Mouse (Mus musculus): ENCODE results near the gene Tmco5. TPM values are rescaled to one million over a fixed set of nuclear protein-coding genes. Genes with fewer than 3 reads are reported as not detected.
A peak's percentile ranks its signal among the peaks of the same experiment; 100 is the strongest.

The Tmco5 gene
- polyA plus RNA-seq, 1 experiment from 2014 or later = not detected

DNA sequence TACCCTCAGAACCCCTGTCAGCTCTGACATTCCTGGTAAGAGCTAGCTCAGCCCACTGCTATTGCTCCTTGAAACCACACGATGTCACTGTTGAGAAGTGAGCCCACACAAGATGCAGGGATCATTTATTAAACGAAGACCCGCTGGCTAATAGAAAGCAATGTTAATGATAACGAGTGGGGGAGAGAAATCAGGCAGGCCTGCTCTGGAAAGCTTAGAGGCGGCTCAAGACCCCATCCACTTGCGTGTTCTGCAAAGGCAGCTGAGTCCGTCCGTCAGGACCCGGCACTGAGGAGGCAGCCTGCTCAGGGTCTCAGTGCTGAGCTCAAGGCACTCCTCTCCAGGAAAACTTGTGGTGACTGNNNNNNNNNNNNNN, 15.5 kb downstream of the Tmco5 start:
- H3K27me3 ChIP-seq = peaks cover 6% of the 10 kb centered on the region; the same call in 1 of the 2 replicates
- peak overlapping the region; percentile 37 for H3K4me3 ChIP-seq
- under 1% methylated on average over 9 of the region's 9 CpGs for WGBS
- no peak overlapping the region for H3K27ac ChIP-seq (replicated peaks)
- H3K9me3 ChIP-seq = no peaks in the 10 kb centered on the region
- peak; percentile 88 for ATAC-seq (ENCODE audit: low FRiP score, low read depth)
- H3K4me1 ChIP-seq (replicated peaks) = peaks cover 4% of the 10 kb centered on the region
- H3K4me2 ChIP-seq = peak overlapping the region; percentile 77
- H3K36me3 ChIP-seq = no peaks in the 10 kb centered on the region
- peak overlapping the region; percentile 46 for H3K9ac ChIP-seq

DNA sequence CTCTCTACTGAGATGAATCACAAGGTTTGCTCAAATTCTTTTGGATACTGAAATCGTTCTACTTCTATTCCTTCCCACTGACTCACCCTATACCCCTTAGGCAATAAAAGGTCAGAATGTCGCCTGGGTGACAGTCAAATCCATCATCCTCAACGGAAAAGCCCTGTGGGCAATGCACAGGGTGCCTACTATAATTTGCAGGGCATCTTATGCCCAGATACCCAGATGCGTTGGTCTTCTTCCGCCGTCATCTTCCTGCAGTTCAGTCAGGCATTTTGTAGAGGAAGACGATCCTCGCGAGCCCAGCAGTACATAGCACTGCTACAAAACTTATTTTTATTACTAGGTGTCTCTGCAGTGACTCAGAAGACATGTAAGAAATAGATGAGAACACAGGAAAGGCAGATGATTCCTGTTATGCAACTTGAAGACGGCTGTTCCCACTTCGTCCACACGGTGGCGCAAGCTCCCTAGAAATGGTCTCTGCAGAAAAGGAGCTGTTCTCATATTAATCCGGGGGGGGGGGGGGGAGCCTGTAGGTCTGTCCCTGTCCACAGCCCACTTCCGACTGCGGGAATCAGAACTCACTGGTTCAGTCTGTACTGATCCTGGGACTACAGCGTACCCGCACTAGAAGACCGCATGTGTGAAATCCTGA, 21.3 kb downstream of the Tmco5 start:
- Histone ChIP-seq H3K4me3 (peak overlapping the region; percentile 38), H3K27me3 (peaks cover 7% of the 10 kb centered on the region; the same call in 1 of the 2 replicates), H3K4me1 (replicated peaks) (peaks cover 8% of the 10 kb centered on the region), H3K9ac (peak overlapping the region; percentile 41), H3K4me2 (peak overlapping the region; percentile 67), H3K27ac (replicated peaks) (0 out of 2 replicates have a peak overlapping the region, but pooled peaks have one; percentile 37), H3K36me3 (no peaks in the 10 kb centered on the region), H3K9me3 (no peaks in the 10 kb centered on the region)
- 15% methylated on average over 19 of the region's 19 CpGs for WGBS
- ATAC-seq (ENCODE audit: low FRiP score, low read depth) = peak; percentile 90

DNA sequence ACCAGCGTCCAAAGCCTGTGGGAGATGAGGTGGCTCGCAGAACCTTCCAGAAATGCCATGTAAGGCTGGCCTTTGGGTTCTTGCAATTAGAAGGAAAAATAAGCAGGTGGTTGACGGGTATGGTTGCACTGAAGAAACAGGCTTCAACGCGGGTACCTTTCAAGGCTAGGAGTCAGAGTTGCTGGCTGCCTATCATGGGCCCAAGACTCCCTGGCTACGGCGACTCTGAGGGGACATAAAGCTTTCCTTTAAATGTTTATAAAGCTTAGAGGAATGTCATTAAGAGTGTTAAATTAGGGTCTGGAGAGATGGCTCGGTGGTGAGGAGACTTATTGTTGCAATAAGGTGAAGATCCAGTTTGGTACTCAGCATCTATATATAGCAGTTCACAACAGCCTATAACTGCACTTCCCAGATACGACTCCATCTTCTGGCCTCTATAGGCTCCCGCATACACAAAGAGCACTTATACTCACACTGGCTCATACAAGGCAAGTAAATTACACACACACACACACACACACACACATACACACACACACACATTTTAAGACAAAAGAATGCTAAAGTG, 21.9 kb downstream of the Tmco5 start:
- H3K9me3 ChIP-seq = no peaks in the 10 kb centered on the region
- WGBS = 33% methylated on average over 10 of the region's 10 CpGs
- no peaks in the 10 kb centered on the region for H3K36me3 ChIP-seq
- ATAC-seq (ENCODE audit: low FRiP score, low read depth) = peak; percentile 86
- peak overlapping the region; percentile 41 for H3K9ac ChIP-seq
- peaks cover 8% of the 10 kb centered on the region for H3K4me1 ChIP-seq (replicated peaks)
- 0 out of 2 replicates have a peak overlapping the region, but pooled peaks have one; percentile 37 for H3K27ac ChIP-seq (replicated peaks)
- H3K4me2 ChIP-seq = peak overlapping the region; percentile 67
- H3K27me3 ChIP-seq = peaks cover 7% of the 10 kb centered on the region; the same call in 1 of the 2 replicates
- H3K4me3 ChIP-seq = peak overlapping the region; percentile 38

DNA sequence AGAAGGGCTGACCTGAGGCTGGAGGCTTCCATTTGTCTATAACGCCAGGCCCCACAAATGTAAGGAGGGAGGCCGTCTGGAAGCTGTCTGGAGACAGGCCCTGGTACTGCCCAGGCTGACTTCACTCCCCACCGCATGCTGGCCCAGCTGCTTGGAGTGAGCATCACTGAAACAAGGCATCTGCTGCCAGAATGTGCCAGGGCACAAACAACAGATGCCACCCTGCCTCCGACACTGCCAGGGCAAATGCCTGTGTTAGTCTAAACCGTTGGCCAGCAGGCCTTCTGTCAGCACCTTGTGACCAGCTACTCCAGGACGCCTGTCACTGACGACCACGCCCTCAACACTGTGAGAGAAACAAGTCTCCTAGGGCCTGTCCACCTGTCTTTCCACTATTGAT, 29.8 kb downstream of the Tmco5 start:
- H3K36me3 ChIP-seq = no peaks in the 10 kb centered on the region
- H3K27ac ChIP-seq (replicated peaks) = no peak overlapping the region
- no peaks in the 10 kb centered on the region for H3K27me3 ChIP-seq
- H3K9me3 ChIP-seq = no peaks in the 10 kb centered on the region
- H3K4me2 ChIP-seq = no peak overlapping the region
- H3K4me1 ChIP-seq (replicated peaks) = no peaks in the 10 kb centered on the region
- WGBS = 72% methylated on average over 8 of the region's 8 CpGs
- no peak overlapping the region for H3K4me3 ChIP-seq
- no peak overlapping the region for H3K9ac ChIP-seq
- peak; percentile 72; the same call in 1 of the 2 replicates for ATAC-seq (ENCODE audit: low FRiP score, low read depth)

DNA sequence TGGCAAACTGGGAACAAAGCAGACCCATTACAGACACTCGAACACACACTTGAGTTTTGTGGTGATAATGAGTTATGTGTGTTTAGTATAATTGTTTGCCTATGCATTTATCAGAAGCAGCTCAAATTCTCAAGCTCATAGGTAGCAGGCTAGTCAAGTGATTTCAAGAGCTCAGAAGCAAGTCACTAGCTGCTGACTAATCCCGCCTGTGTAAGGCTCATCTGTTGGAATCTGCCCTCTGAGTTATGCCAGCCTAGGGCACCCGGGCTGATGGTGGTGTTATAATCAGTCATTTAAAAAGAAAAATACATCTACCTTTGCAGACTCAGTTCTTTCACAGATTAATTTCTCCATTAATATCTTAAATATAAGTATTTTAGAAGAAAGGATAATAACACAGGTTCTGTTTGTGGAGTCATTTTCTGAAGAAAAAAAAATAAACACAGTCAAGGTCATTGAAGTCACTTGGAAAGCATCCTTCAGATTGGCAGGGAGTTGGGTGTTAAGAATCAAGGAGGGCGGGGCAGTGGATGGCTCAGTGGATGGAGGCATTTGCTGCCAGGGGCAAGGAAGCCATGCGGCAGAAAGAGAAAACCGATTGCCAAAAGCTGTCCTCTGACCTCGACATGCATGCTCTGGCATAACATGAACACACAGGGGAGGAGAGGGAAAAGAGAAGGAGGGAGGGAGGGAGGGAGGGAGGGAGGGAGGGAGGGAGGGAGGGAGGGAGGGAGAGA, 34.0 kb downstream of the Tmco5 start:
- ATAC-seq (ENCODE audit: low FRiP score, low read depth) = no peak
- Histone ChIP-seq H3K4me1 (replicated peaks) (no peaks in the 10 kb centered on the region), H3K4me3 (no peak overlapping the region), H3K4me2 (no peak overlapping the region), H3K36me3 (no peaks in the 10 kb centered on the region), H3K9me3 (no peaks in the 10 kb centered on the region), H3K27me3 (no peaks in the 10 kb centered on the region), H3K27ac (replicated peaks) (no peak overlapping the region), H3K9ac (no peak overlapping the region)
- 92% methylated on average over 5 of the region's 7 CpGs for WGBS

DNA sequence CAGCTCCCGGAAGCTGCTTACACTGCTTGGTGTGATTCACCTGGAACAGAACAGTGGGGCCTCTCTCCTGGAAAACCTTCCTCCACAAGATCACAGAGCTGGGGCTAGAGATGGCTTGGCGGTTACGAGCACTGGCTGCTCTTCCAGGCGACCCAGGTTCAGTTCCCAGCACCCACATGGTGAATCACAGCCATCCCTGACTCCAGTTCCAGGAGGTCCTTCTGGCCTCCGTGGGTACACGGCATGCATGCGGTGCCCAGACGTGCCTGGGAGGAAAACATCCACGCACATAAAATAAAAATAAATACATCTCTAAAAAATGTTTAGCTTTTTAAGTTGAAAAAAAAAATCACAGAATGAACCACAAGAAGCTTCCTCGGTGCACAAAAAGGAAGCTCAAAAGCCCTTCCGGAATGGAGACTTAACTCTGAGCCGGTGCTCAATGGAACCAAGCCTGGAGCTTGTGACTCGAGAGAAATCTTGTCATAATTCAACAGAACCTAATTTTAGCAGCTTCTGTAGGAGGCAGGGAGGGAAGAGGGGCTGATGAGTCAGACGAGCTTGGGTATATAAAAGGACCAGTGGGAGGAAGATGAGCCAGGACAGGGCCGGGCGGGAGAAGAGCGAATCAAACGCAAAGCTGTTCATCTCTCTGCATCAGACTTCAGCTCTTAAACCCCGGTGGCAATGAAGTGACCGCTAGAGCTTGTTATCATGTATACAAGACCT, 35.4 kb downstream of the Tmco5 start:
- Histone ChIP-seq H3K27ac (replicated peaks) (no peak overlapping the region), H3K9me3 (no peaks in the 10 kb centered on the region), H3K4me3 (no peak overlapping the region), H3K4me2 (no peak overlapping the region), H3K4me1 (replicated peaks) (no peaks in the 10 kb centered on the region), H3K27me3 (no peaks in the 10 kb centered on the region), H3K9ac (no peak overlapping the region), H3K36me3 (no peaks in the 10 kb centered on the region)
- WGBS = 83% methylated on average over 20 of the region's 20 CpGs
- no peak for ATAC-seq (ENCODE audit: low FRiP score, low read depth)

DNA sequence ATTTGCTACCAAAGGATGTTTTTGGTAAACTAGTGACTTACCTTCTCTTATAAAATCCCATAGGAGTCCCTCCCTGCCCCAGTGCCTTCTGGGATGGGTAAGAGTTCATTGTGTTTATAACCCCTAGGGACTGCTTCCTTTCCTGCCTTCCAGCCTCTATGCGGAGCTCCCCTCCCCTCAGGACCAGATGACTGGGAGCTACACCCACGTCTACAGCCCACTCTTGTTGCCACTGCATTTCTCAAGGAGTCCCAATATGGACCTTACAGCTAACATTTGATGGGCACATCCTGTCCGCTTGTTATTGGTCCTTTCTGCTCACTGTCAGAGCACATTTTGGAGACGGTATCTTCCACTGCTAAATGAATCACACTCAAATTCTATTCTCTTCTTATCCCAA, 36.1 kb downstream of the Tmco5 start:
- H3K4me1 ChIP-seq (replicated peaks) = no peaks in the 10 kb centered on the region
- 79% methylated on average over 4 of the region's 4 CpGs for WGBS
- H3K27ac ChIP-seq (replicated peaks) = no peak overlapping the region
- no peak overlapping the region for H3K4me2 ChIP-seq
- no peaks in the 10 kb centered on the region for H3K36me3 ChIP-seq
- H3K9me3 ChIP-seq = no peaks in the 10 kb centered on the region
- ATAC-seq (ENCODE audit: low FRiP score, low read depth) = no peak
- no peak overlapping the region for H3K4me3 ChIP-seq
- no peaks in the 10 kb centered on the region for H3K27me3 ChIP-seq
- H3K9ac ChIP-seq = no peak overlapping the region

DNA sequence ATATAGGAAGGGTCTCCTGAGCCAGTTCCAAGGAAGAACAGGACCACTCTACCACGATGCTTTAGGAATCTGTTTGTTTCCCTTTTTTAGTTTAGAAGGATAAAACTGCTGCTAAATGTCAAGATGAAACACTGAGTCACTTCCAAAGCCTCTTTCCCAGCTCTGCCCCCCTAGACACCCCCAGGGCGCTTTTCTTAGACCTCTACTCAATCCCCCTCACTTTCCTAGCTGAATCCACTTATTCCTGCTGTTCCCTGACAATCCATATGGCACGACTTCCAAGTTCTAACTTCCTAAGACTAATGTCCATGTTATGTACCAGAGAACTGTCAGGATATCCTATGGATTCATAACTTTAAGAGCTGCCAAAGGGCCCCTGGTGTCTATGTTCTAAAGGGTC, 40.1 kb downstream of the Tmco5 start:
- no peaks in the 10 kb centered on the region for H3K9me3 ChIP-seq
- no peaks in the 10 kb centered on the region for H3K4me1 ChIP-seq (replicated peaks)
- H3K27ac ChIP-seq (replicated peaks) = no peak overlapping the region
- ATAC-seq (ENCODE audit: low FRiP score, low read depth) = no peak
- H3K27me3 ChIP-seq = no peaks in the 10 kb centered on the region
- H3K4me3 ChIP-seq = no peak overlapping the region
- H3K9ac ChIP-seq = no peak overlapping the region
- H3K4me2 ChIP-seq = no peak overlapping the region
- 86% methylated on average over 3 of the region's 3 CpGs for WGBS
- no peaks in the 10 kb centered on the region for H3K36me3 ChIP-seq

DNA sequence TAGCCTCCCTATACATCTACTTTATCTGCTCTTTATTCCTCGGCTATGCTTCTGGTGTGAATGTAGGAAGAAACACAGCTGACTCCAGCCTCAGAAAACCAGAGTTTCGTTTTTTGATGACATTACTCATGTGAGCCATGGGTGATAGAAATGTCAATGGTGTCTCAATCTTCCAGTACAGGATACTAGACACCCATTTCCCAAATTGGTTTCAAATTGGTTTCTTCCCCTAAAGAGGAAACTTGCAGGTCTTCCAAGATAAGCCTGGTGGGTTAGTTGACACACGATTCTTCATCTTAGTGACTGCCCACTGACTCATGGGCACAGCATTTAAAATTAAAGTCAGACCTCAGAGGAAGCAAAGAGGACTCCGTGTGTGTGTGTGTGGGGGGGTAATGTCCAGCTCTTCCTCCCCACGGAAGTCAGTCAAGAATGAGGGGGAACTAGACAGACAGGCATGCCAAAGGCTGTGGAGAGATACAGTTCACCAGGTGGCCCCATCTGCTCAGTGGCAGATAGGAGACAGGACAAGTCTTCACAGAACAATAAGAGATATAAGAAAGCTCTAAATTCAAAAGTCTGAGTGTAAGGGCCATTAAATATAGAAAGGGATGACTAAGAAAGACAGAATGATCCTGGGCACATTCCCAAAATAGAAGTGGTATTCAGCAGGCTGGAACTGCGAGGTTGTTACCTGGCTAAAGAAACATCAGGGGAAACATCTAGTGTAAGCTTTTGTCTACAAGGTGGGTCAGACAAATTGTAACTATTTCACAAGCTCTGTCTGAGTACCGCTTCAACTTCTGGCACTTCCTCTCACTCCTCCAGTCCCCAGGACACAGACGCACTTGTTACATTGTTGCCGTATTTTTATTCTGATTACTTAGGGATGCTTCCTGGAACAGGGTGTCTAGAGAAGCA, 44.3 kb downstream of the Tmco5 start:
- Histone ChIP-seq H3K4me1 (replicated peaks) (no peaks in the 10 kb centered on the region), H3K9ac (no peak overlapping the region), H3K4me2 (no peak overlapping the region), H3K27me3 (no peaks in the 10 kb centered on the region), H3K9me3 (no peaks in the 10 kb centered on the region), H3K27ac (replicated peaks) (no peak overlapping the region), H3K4me3 (no peak overlapping the region), H3K36me3 (no peaks in the 10 kb centered on the region)
- WGBS = 78% methylated on average over 9 of the region's 9 CpGs
- ATAC-seq (ENCODE audit: low FRiP score, low read depth) = no peak

DNA sequence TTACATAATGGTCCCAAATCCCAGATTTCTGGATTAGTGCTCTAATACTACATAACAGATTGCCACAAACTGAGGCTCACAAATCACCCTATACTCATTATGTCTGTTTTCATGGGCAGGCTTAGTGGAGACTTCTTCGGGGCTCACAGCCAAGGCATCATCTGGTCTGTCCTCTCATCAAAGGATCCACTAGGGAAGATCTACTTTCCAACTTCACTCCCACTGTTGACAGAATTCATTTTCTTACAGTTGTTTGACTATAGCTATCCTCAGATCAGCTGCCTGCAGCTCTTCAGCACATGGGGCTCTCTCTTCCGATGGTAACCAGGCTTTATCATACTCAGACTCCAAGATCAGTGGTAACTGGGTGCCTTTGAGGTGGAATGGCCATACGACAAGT, 45.2 kb downstream of the Tmco5 start:
- no peaks in the 10 kb centered on the region for H3K27me3 ChIP-seq
- H3K4me2 ChIP-seq = no peak overlapping the region
- H3K27ac ChIP-seq (replicated peaks) = no peak overlapping the region
- H3K4me1 ChIP-seq (replicated peaks) = no peaks in the 10 kb centered on the region
- no peaks in the 10 kb centered on the region for H3K36me3 ChIP-seq
- H3K4me3 ChIP-seq = no peak overlapping the region
- 80% methylated on average over 3 of the region's 3 CpGs for WGBS
- H3K9me3 ChIP-seq = no peaks in the 10 kb centered on the region
- no peak overlapping the region for H3K9ac ChIP-seq
- ATAC-seq (ENCODE audit: low FRiP score, low read depth) = no peak

DNA sequence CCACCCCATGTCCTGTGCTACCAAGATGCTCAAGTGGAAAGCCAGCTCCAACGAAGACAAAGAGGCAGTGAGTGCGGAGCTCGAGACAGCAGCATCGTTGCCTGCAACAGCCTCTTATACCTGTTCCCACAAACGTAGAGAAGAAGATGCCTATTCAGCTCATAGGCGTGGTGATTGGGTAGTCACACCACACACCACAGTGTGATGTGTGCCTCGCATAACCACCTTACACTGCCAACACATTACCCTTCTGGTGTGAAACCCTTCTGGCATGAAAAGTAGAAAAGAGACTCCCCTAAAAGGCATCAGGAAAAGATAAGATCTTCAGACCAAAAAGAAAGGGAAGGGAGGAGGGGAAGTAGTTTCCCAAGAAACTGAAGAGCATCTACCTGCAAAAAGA, 45.8 kb downstream of the Tmco5 start:
- Histone ChIP-seq H3K36me3 (no peaks in the 10 kb centered on the region), H3K27ac (replicated peaks) (no peak overlapping the region), H3K4me3 (no peak overlapping the region), H3K9me3 (no peaks in the 10 kb centered on the region), H3K4me2 (no peak overlapping the region), H3K27me3 (no peaks in the 10 kb centered on the region), H3K9ac (no peak overlapping the region), H3K4me1 (replicated peaks) (no peaks in the 10 kb centered on the region)
- ATAC-seq (ENCODE audit: low FRiP score, low read depth) = no peak
- 85% methylated on average over 7 of the region's 7 CpGs for WGBS

All from hindbrain, embryonic 15.5 days (tissue).